Mouse (Mus musculus) intestine, postnatal 0 days (tissue): ENCODE measurements around the gene Rnf183. TPM values are rescaled to one million over a fixed set of nuclear protein-coding genes. Genes with fewer than 3 reads are reported as not detected.

Experiments used
- ATAC-seq: fragments of 200-750 bp; cut with Nextera tagmentation; 2 replicates; pipeline ENCODE4 v1.8.0; 2017; ENCODE audit warnings: mild to moderate bottlenecking, moderate TSS enrichment, moderate library complexity
- H3K27ac ChIP-seq: fragments of 300-500 bp; sonication (generic); 2 replicates; pipeline ENCODE4 v1.5.1; 2014; ENCODE audit warnings: mild to moderate bottlenecking, low read depth, low read length, moderate library complexity
- H3K27me3 ChIP-seq: fragments of 300-500 bp; sonication (generic); replicated peaks from 2 replicates; pipeline ENCODE4 v1.6.1; 2014; ENCODE audit warnings: low read length, mixed read lengths; ENCODE audit not compliant: control insufficient read depth, insufficient read depth
- H3K36me3 ChIP-seq: fragments of 300-500 bp; sonication (generic); 2 replicates; pipeline ENCODE4 v1.6.1; 2014; ENCODE audit warnings: mild to moderate bottlenecking, moderate library complexity; ENCODE audit not compliant: control insufficient read depth, insufficient read depth
- H3K4me1 ChIP-seq: fragments of 300-500 bp; sonication (generic); replicated peaks from 2 replicates; pipeline ENCODE4 v1.6.1; 2014; ENCODE audit warnings: antibody characterized with exemption, low read length, mixed read lengths; ENCODE audit not compliant: control insufficient read depth, insufficient read depth
- H3K4me2 ChIP-seq: fragments of 300-500 bp; sonication (generic); replicated peaks from 2 replicates; pipeline ENCODE4 v1.6.1; 2014; ENCODE audit warnings: low read depth, mild to moderate bottlenecking, moderate library complexity
- H3K4me3 ChIP-seq: fragments of 300-500 bp; sonication (generic); 2 replicates; pipeline ENCODE4 v1.5.1; 2014; ENCODE audit warnings: low read depth, low read length
- H3K9ac ChIP-seq: fragments of 300-500 bp; sonication (generic); 2 replicates; pipeline ENCODE4 v1.6.1; 2014; ENCODE audit warnings: mild to moderate bottlenecking, low read depth, low read length
- H3K9me3 ChIP-seq: fragments of 300-500 bp; sonication (generic); 2 replicates; pipeline ENCODE4 v1.6.1; 2016; ENCODE audit warnings: mixed run types; ENCODE audit not compliant: control insufficient read depth
- CTCF ChIP-seq: sonication (generic); IDR thresholded peaks from 2 replicates; pipeline ENCODE4 v1.5.1; 2016; ENCODE audit warnings: low read depth, mild to moderate bottlenecking, control low read depth, antibody characterized with exemption, moderate library complexity
- WGBS: fragments of 180-500 bp; shearing (Covaris S2); extraction: QIAGEN DNeasy Blood & Tissue Kit; methylation state at CpG from one replicate; pipeline ENCODE4 v1.1.7; 2014; 5-methylcytosine and 5-hydroxymethylcytosine counted together
- polyA plus RNA-seq: library from polyadenylated mRNA; unstranded; fragments of >200 nt; fragmentation: Nextera tagmentation; extraction: Ambion mirVana; gene quantifications from 2 replicates; pipeline ENCODE4 v1.2.1, GENCODE M21; 2015

Rnf183 gene
- polyA plus RNA-seq, 1 experiment from 2014 or later = 0.35 TPM

GRCm38 (mm10) chr4:62379724-62380381 is 55.2 kb downstream of the Rnf183 start:
- Histone ChIP-seq H3K36me3 (no peaks in the 10 kb centered on the region), H3K27me3 (no peaks in the 10 kb centered on the region), H3K4me3 (no peak overlapping the region), H3K4me1 (peaks cover 4% of the 10 kb centered on the region; the same call in 1 of the 2 replicates), H3K9ac (no peak overlapping the region), H3K9me3 (no peaks in the 10 kb centered on the region), H3K27ac (peak overlapping the region; percentile 51), H3K4me2 (no peak overlapping the region)
- peak; percentile 86 for ATAC-seq
- WGBS = 40% methylated on average over 9 of the region's 9 CpGs
- TF ChIP-seq CTCF = no peak

Other genes with a start within 250 kb of the Rnf183 start
- 2.4 and 3.1 TPM in 2 replicates for gene Zfp37, start 204.2 kb downstream of the Rnf183 start, polyA plus RNA-seq
- gene Slc31a2, start 172.7 kb downstream of the Rnf183 start, polyA plus RNA-seq = 16.1 and 17.8 TPM in 2 replicates
- 16.9 and 18.3 TPM in 2 replicates for gene Fkbp15, start 74.7 kb downstream of the Rnf183 start, polyA plus RNA-seq
- 133 and 150 TPM in 2 replicates for gene Slc31a1, start 74.5 kb downstream of the Rnf183 start, polyA plus RNA-seq
- gene Cdc26, start 26.6 kb downstream of the Rnf183 start, polyA plus RNA-seq = 72.5 and 73.7 TPM in 2 replicates
- gene Prpf4, start 26.5 kb downstream of the Rnf183 start, polyA plus RNA-seq = 6.9 and 8.0 TPM in 2 replicates
- 1.6 and 1.8 TPM in 2 replicates for gene Wdr31, start 35.6 kb upstream of the Rnf183 start, polyA plus RNA-seq
- gene Bspry, start 44.8 kb upstream of the Rnf183 start, polyA plus RNA-seq = 14.7 and 20.5 TPM in 2 replicates
- 125 and 145 TPM in 2 replicates for gene Hdhd3, start 68.2 kb upstream of the Rnf183 start, polyA plus RNA-seq
- 156 and 168 TPM in 2 replicates for gene Alad, start 84.7 kb upstream of the Rnf183 start, polyA plus RNA-seq
- 38.0 TPM in 2 replicates for gene Pole3, start 89.8 kb upstream of the Rnf183 start, polyA plus RNA-seq
- gene 4933430I17Rik, start 90.1 kb upstream of the Rnf183 start, polyA plus RNA-seq = 0.27 TPM in 1 of 2 replicates, not detected in the other
- 30.1 and 30.8 TPM in 2 replicates for gene Rgs3, start 124.6 kb upstream of the Rnf183 start, polyA plus RNA-seq